Mouse (Mus musculus): ENCODE results near the gene Ptk6.
A peak's percentile ranks its signal among the peaks of the same experiment; 100 is the strongest.

Gene Ptk6

GRCm38 (mm10) chr2:181202422-181202821 is at the start of gene Ptk6:
Gene Ptk6 (minus strand): TSS chr2:181202789.
- DNase-seq (ENCODE audit: low spot score) = no peak

- no peak for DNase-seq (ENCODE audit: low spot score)
Measured at GRCm38 (mm10) chr2:181251841-181252240, 49.3 kb upstream of the Ptk6 start.

DNA sequence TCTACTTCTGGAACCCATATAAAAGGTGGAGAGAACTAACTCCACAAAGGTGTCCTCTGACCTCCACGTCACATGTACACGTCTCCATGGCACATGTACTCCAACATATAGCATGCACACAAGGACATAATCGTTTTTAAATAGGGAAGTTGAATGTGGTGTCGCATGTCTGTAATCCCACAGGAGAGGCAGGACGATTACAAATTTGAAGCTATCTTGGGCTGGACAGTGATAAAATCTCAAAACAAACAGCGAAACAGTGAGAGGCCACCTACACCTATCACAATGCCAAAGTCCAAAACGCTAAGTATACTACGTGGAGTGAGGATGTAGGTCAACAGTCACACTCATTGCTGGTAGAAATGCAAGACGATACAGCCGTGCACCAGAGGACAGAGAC is 46.6 kb upstream of the Ptk6 start:
- DNase-seq (ENCODE audit: low spot score) = no peak

DNA sequence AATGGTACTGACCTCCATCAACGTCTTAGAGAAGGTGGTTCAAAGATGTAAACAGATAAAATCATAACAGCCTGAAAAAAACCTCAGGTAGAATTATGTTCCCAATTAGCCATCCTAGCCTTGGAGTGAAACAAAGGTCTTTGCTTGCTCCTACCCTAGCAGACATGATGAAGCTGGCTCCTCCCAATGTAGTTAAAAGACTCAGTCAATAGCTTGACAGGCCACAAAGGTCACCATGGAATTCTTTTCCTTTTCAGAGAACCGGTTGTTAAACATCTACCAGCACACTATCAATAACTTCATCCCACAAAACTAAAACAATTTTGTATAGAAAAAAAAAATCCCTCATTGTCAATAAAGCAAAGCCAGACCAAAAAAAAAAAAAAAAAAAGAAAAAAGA is 42.4 kb upstream of the Ptk6 start:
- DNase-seq (ENCODE audit: low spot score) = no peak

DNA sequence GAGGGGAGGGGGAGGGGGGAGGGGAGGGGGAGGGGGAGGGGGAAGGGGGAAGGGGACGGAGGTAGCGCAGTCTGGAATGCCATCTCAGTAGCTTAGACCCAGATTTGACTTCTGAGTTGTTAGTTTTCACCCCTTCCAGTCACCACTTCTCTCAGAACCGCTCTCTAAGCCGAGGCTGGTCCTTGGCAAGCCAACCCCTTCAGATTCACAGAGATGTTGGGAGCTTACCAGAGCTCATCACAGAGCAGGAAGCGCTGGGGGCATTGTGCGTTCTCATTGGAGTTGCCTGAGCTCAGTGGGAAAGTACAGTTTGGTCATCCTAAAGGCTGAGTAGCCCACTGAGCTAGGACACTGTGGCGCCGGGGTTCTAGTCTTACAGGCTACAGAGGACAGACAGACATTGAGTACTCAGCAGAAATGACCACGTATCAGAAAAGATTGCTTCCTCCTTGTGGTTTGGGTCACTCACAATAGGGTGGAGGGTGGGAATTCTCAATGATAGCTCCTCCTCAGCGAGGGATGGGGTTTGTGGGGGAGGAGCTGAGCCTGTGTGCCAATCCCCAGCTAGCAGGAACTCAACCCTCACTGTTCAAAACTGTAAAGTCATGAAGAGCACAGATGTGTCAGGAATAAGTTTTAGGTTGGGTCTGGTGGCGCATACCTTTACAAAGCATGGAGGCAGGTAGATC is 41.3 kb upstream of the Ptk6 start:
- no peak for DNase-seq (ENCODE audit: low spot score)

GRCm38 (mm10) chr2:181242314-181242665 is 39.7 kb upstream of the Ptk6 start:
- DNase-seq (ENCODE audit: low spot score) = no peak

DNA sequence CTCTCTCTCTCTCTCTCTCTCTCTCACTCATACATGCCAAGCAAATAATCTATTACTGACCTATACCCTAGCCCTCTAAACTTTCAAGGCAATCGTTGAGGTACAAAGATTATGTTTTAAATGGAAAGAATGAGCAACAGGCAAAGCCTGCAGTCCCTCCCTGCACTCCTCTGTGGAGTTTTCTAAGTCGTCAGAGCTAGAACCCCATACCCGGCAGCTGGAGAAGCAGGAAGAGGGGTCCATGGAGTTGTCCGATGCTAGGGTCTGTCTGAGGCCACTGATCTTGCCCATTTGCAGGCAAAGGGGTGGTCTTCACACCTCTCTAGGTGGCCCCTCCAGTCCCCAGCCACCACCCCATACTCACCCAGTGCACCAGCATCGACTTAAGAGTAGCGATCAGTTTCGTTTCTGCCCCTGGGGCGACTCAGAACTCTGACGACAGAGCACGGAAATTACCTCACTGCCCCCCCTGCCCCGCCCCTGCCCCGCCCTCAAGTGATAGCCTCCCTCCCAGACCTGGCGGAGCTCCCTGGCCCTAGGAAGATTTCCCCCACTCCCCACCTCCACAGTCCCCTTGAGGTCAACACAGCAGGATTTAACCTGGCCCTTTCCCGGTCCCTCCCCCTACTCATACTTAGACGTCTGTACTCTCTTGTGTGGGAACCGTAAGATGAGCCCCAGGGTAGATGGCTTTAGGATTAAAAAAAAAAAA is 39.2 kb upstream of the Ptk6 start, which contains the start of gene Helz2:
TSS of gene Helz2 (minus strand) at position 426 of the 712 bp plus-strand sequence.
- peak; percentile 25 for DNase-seq (ENCODE audit: low spot score)

DNA sequence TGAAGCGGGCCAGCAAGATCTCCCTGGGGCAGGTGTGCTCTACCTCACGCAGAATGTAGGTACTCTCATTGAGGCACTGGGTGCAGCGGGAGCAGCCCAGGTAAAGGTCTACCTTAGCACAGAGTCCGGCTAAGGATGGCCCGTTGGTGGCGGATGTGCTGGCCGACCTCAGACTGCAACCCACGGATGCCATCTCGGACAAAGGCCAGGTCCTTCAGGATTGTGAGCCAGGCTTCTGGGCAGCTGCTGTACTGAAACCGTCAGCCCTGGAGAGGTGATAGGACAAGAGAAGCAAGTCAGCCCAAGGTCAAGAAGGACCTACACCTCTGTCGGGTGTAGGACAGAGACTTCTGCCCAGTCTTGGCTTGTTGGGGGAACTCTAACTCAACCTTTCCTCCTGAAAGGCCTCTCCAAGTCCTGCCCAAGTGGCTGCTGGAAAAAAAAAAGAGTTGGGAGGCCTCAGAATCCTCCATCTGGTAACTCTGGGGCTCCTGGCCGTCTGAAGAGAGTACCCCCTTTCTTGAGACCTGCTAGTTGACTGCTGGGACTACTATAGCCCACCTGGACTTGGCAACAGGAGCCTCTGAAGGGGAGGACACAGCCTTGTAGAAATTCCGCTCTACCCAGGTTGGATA is 38.3 kb upstream of the Ptk6 start:
- DNase-seq (ENCODE audit: low spot score) = no peak

GRCm38 (mm10) chr2:181239261-181239660 is 36.7 kb upstream of the Ptk6 start:
- no peak for DNase-seq (ENCODE audit: low spot score)

- no peak for DNase-seq (ENCODE audit: low spot score)
Measured at GRCm38 (mm10) chr2:181238861-181239260, 36.3 kb upstream of the Ptk6 start.

DNA sequence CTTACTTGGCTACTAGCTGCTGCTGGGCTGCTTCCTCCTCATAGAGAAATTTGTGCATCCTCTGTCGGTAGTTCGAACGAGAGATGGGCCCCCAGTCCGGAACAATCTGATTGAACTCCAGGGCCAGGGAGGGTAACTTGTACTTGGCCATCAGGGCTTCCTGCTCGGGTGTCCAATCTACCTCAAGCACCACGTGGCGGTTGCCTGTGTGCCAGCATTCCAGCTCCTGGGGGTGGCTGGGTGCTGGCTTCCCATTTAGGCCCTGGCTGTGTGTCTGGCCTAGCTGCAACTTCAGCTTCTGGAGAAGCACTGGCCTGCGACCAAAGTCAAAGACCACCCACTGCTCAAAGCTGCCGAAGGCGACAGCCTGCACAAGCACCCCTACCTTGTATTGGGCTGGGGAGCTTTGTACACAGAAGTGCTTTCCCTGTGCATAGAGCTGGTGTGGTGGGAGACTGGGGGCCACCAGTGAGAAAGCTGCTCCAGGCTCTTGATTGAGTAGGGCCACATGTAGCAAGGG is 35.6 kb upstream of the Ptk6 start:
- DNase-seq (ENCODE audit: low spot score) = no peak

GRCm38 (mm10) chr2:181237251-181238014 is 34.8 kb upstream of the Ptk6 start:
- no peak for DNase-seq (ENCODE audit: low spot score)

DNA sequence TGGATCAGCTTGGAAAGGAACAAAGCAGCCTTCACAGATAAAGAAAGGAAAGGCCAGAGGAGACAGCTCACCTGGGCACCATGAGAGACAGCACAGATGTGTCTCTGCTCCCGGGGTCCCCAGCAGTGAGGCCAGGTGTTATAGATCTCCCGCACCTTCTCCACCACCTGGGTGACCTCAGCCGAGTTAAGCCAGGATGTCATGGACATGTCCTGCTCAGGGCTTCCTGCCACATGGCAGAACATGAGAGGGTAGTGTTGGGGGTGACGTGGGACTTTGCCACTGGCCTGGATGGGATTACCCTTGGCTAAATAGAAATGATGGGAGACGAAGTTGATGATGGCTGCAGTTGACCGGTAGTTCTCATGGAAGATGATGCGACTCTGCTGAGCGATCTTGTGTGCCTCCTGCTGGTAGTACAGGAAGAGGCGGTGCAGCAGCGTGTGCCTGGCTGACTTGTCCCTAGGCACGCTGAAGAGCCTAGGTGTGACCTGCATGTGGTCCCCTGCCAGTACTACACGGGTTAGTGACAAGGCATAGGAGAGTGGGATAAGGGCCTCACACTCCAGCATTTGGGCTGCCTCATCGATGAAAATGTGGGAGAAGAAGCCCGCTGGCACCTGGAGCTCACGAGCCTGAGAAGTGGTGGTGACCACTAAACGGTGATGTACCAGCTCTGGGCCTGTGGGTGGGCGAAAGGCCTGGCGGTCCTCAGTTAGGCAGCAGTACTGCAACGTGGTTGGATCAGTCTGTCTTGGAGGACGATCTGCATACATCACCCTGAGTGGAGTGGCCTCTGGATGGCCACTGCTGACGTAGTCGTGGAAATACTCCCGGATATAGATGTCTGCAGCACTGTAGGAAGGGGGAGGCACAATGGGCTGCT is 33.3 kb upstream of the Ptk6 start:
- no peak for DNase-seq (ENCODE audit: low spot score)

DNA sequence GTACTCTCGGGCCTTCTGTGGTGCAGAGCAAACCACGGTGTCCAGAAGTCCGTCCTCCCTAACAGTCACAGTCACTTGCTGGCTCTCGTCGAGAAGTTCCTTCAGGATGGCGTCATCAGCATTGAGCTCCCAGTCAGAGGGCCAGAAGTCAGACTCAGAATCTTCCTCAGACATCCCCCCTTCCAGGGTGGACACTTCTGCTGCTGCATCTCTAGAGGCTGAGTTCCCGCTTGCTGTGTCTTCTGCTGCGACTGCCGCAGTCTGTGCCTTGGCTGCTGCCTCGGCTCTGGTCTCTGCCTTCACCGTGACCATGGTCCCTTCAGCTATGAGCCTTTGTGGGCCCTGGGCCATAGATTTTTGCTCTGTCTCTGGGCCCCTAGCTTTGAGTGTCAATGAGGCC is 32.1 kb upstream of the Ptk6 start:
- no peak for DNase-seq (ENCODE audit: low spot score)

DNA sequence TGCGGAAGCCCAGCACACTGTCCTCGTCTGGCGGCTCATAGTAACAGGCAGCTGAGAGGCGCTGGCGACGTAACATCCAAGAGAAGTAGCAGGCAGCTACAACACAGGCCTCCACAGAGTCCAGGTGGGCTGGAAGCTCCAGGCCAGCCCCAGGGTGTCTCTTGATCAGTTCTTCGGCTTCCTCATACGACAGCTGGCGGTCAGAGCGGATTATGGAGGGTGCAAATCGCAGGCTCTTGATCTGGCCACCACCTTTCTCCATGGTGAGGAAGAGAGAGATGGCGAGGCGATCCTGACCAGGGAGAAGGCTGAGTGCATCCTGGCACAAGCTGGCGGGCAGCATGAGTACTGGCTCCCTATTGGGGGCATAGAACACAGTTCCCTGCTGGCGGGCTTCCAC is 30.9 kb upstream of the Ptk6 start:
- DNase-seq (ENCODE audit: low spot score) = no peak

- DNase-seq (ENCODE audit: low spot score) = no peak
Measured at GRCm38 (mm10) chr2:181231171-181231570, 28.6 kb upstream of the Ptk6 start.

GRCm38 (mm10) chr2:181228335-181228734 is 25.7 kb upstream of the Ptk6 start:
- no peak for DNase-seq (ENCODE audit: low spot score)

- DNase-seq (ENCODE audit: low spot score) = no peak
Measured at GRCm38 (mm10) chr2:181227122-181227521, 24.5 kb upstream of the Ptk6 start.

GRCm38 (mm10) chr2:181224994-181225393 is 22.4 kb upstream of the Ptk6 start:
- no peak for DNase-seq (ENCODE audit: low spot score)

DNA sequence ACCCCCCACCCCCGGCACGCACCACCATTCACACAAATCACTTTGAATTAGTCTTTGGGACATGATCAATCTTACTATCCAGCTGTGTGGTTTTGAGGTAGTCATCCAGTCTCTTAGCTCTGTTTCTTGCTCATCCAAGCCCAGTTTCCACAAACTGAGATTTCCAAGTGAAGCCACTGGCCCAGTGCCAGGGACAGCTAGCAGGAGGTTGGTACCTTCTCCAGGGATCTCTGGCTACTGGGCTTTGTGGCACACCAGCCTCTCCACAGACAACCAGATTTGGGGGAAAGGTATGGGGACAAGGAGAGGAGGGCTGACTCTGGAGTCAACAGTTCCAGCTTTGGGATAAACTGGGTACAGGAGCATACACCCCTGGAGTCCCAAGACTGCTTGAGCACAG is 17.8 kb upstream of the Ptk6 start:
- no peak for DNase-seq (ENCODE audit: low spot score)

DNA sequence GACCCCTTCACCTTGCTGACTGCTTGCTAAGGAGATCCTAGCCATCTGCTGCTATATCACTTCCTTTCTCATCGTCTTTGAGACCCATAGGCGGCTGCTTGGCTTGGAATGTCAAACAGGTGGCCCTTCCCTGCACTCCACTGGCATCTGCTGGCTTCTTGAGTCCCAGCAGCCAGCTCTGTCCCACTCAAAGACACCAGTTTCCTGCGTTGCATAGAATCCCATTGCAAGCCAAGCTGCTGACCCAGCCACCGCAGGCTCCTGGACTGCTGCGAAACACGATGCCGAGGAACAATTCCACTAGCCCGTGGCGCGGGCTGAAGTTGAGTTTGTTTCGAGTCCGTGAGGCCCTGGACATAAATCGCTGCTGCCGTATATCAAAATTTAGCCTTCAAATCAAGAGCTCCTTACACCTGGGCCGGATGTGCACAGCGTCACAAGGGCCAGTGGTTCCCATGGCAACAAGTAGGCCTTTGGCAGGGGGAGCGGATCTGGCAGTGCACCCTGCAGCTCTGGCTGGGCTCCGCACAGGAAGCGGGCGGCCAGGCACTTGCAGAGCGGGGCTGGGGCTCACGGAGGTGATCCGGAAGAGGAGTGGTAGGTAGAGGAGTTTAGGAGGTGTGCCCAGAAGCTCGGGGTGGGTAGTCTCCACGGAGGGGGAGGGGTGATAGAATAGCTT is 17.1 kb upstream of the Ptk6 start, which contains the start of gene Fndc11:
TSS of gene Fndc11 (plus strand) at position 476 of the 679 bp plus-strand sequence.
- peak; percentile 71 for DNase-seq (ENCODE audit: low spot score)
